Mouse (Mus musculus): Measurements from ENCODE around the gene Naip1. TPM values are rescaled to one million over a fixed set of nuclear protein-coding genes. Genes with fewer than 3 reads are reported as not detected.

The Naip1 gene
- total RNA-seq (2023): not detected

DNA sequence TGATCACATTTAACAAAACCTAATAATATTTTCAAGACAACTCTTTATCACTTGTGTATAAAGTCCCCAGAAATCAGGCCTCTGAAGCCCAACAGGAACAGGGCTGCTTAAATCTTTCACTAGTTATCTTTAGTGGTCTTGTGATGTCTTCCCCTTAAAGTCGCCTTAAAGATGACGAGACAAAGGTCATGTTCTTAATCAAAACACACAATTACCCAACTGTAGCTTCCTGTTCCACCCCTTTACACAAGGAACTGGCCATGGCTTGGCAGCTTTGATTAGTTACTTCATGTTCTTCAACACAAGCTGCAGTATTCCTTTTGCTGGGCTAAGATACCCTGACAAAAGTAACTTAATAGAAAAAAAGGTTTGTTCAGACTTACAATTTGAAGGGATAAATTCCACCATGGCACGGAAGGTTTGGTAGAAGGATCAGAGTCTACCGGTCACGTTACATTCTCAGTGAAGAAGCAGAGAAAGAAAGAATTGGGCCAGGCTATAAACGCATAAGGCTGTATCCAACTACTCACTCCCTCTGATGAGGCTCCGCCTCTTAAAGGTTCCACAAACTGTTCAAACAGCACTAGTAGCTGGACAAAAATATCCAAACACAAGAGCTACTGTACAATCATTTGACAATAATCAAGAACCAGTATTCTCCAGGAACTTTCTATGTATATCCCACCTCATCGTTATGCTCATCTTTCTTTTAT, at the start of gene Naip1:
Naip1 (minus strand) TSS at position 455 of the 713 bp plus-strand sequence.

DNA sequence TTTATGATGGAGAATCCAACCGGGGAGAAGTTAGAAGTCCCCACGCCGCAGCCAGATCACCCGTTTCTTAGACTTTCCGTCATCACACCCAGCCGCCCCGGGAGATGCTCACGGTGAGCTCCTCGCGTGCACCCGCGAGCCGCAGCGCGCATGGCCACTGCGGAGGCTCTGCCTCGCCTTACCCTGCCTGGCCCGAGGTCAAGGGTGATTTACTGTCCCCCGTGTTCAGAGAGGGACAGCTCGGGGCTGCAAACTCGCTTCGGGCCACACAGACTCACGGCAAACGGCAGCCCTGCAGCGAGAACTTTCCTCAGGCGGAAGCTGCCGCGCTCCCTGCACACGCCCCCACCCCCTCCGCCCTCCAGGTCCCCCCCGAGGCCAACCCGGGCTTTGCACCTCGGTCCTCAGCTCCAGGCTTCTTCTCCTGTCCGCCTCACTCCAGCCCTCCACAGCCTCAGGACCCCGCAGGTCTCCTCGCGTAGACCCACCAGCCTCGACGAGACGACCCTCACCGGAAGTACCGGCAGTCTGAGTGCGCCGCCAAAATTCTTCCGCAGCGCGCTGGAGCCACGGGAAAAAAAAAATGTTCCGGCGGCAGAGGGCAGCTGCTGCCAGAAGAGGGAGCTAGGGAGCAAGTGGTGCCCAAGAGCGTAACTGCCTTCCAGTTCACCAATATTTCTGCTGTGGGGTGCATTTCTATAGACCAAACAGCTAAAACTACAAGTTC, 39.6 kb upstream of the Naip1 start, which contains the start of gene Gtf2h2:
Gtf2h2 (minus strand) TSS at position 519 of the 727 bp plus-strand sequence.

Other genes with a start within 250 kb of the Naip1 start
- 0.70 TPM for gene Naip5, start 206.5 kb downstream of the Naip1 start, total RNA-seq (2023)
- 0.55 TPM for gene Naip6, start 135.2 kb downstream of the Naip1 start, total RNA-seq (2023)
- 57.7 TPM for gene Gtf2h2, start 39.7 kb upstream of the Naip1 start, total RNA-seq (2023)
- gene Ocln, start 99.8 kb upstream of the Naip1 start, total RNA-seq (2023): not detected
- 2.9 TPM for gene Marveld2, start 164.1 kb upstream of the Naip1 start, total RNA-seq (2023)
- 46.1 TPM for gene Ak6, start 198.1 kb upstream of the Naip1 start, total RNA-seq (2023)
- 22.8 TPM for gene Rad17, start 198.2 kb upstream of the Naip1 start, total RNA-seq (2023)
- 16.7 TPM for gene Taf9, start 198.7 kb upstream of the Naip1 start, total RNA-seq (2023)
- 14.5 TPM for gene Ccdc125, start 216.8 kb upstream of the Naip1 start, total RNA-seq (2023)

Measured in CD8-positive naive resting alpha-beta T cell, adult 57 days (primary cell).